Mouse (Mus musculus): ENCODE measurements around the gene Rpl36-ps4.

- TF ChIP-seq CTCF (IDR thresholded peaks at IDR 0.05; ENCODE audit: low read depth, low read length) (no peak), POLR2A (IDR thresholded peaks at IDR 0.05; ENCODE audit: borderline replicate concordance, low read depth, low read length) (no peak)
Observed at GRCm38 (mm10) chr17:87875346-87875920, 45.3 kb upstream of the Rpl36-ps4 start.
